In the genomic region with DNA sequence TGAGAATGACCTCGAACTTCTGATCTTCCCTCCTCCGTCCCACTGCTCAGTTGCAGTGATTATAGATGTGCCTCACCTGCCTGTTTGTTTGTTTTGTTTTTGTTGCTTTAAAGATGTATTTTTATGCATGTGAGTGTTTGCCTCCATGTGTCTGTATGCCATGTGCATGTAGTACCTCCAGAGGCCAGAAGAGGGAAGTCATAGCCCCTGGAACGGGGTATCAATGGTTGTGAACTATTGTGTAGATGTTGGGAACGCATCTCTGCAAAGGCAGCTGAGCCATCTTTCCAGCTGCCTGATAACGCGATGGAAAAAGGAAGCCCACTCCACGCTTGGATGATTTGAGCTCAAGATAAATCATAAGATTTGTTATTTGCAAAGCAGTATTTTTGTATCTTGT, we compare ENCODE assay signal across 9 mouse cellular contexts.
DNase-seq lines count a peak whose midpoint lies in the region; TF ChIP-seq lines count a peak whose summit lies in the region.
"Had no signal": no experiment of that assay in that cellular context is flagged by ENCODE, and none has a peak within 500 bp of the region (broad histone marks: within the 10 kb centered on the region; RNA-seq: fewer than 3 reads in every experiment).

No protein-coding gene starts in this region.

- H3K27ac ChIP-seq in layer of hippocampus, adult 2 months = no peak overlapping the region
- H3K27ac ChIP-seq: limb, embryonic 13.5 days had no signal

- no peak overlapping the region for H3K4me3 ChIP-seq in layer of hippocampus, adult 2 months
- H3K4me3 ChIP-seq: limb, embryonic 13.5 days had no signal

- TF ChIP-seq CTCF in layer of hippocampus, adult 2 months (conservative IDR thresholded peaks at IDR 0.05) = peak; percentile 81

- DNase-seq in adrenal gland, postnatal 14 days = peak; percentile 61
- no peak for DNase-seq in adrenal gland, adult 8-10 months
- no peak for DNase-seq in layer of hippocampus, adult 2 months (ENCODE audit: low spot score in 2 of 2)
- no peak for DNase-seq in layer of hippocampus, adult 8-10 months (ENCODE audit: low spot score in 2 of 2)
- peak; percentile 77 for DNase-seq in NIH3T3 (ENCODE audit: low read depth)
- DNase-seq in lung, postnatal 10 days = peak; percentile 65
- DNase-seq in yolk sac, embryonic 10.5 days (ENCODE audit: low spot score) = no peak
- DNase-seq in layer of hippocampus, adult 9-10 months (ENCODE audit: low spot score) = no peak

Comparison
In these comparisons a context has a peak if more than half of its experiments do, and no peak if none do; other contexts are left out.
1. DNase-seq: peak in adrenal gland, postnatal 14 days (single experiment), NIH3T3 (single experiment) and lung, postnatal 10 days (single experiment); none in adrenal gland, adult 8-10 months (single experiment), layer of hippocampus, adult 2 months (0 of 2), layer of hippocampus, adult 8-10 months (0 of 2), yolk sac, embryonic 10.5 days (single experiment) and layer of hippocampus, adult 9-10 months (single experiment).